Mouse (Mus musculus): ENCODE measurements around the gene Ntn4. TPM values are rescaled to one million over a fixed set of nuclear protein-coding genes. Genes with fewer than 3 reads are reported as not detected.

Gene Ntn4
- polyA plus RNA-seq (2012; fragmentation: generic; extraction: Trizol), result 0.48 TPM
- long read RNA-seq, experiment 1, result 0 reads
- long read RNA-seq, experiment 2, result 0 reads

GRCm38 (mm10) chr10:93640521-93640952 is at the start of gene Ntn4:
Gene Ntn4 (plus strand): TSS chr10:93640681.
- Histone ChIP-seq H3K27me3 (ENCODE audit: control insufficient read depth, insufficient read depth, insufficient read length) (no peaks in the 10 kb centered on the region), H3K79me2 (ENCODE audit: control insufficient read depth, insufficient read depth) (no peaks in the 10 kb centered on the region), H3ac (ENCODE audit: control insufficient read depth, insufficient read length, low read depth) (peak within 1 kb of the TSS; percentile 76), H3K79me3 (ENCODE audit: low read depth) (no peaks in the 10 kb centered on the region), H3K36me3 (ENCODE audit: control insufficient read depth, insufficient read depth) (no peaks in the 10 kb centered on the region), H3K4me3 (ENCODE audit: insufficient read depth, poor library complexity, severe bottlenecking) (peak within 1 kb of the TSS; percentile 31)
- TF ChIP-seq CEBPB (IDR thresholded peaks at IDR 0.05; ENCODE audit: low read depth), result no peak
- TF ChIP-seq MYOD1 (IDR thresholded peaks at IDR 0.05; ENCODE audit: control insufficient read depth, insufficient read length, low read depth), result no peak
- TF ChIP-seq CTCF (IDR thresholded peaks at IDR 0.05; ENCODE audit: control insufficient read depth, insufficient read depth, insufficient read length), result no peak
- no peak for TF ChIP-seq MYOG (IDR thresholded peaks at IDR 0.05; ENCODE audit: control insufficient read depth, extremely low read depth, insufficient read length)
- TF ChIP-seq FOSL1 (IDR thresholded peaks at IDR 0.05; ENCODE audit: insufficient read depth, low read length, poor library complexity, severe bottlenecking), result no peak
- TF ChIP-seq USF1 (IDR thresholded peaks at IDR 0.05; ENCODE audit: low read depth), result no peak
- TF ChIP-seq MAX (IDR thresholded peaks at IDR 0.05), result no peak

- Histone ChIP-seq H3K4me3 (ENCODE audit: insufficient read depth, poor library complexity, severe bottlenecking) (no peak overlapping the region), H3K79me3 (ENCODE audit: low read depth) (peaks cover 18% of the 10 kb centered on the region), H3K27me3 (ENCODE audit: control insufficient read depth, insufficient read depth, insufficient read length) (no peaks in the 10 kb centered on the region), H3K79me2 (ENCODE audit: control insufficient read depth, insufficient read depth) (peaks cover 21% of the 10 kb centered on the region), H3ac (ENCODE audit: control insufficient read depth, insufficient read length, low read depth) (no peak overlapping the region), H3K36me3 (ENCODE audit: control insufficient read depth, insufficient read depth) (peaks cover 3% of the 10 kb centered on the region)
- no peak for TF ChIP-seq MYOD1 (IDR thresholded peaks at IDR 0.05; ENCODE audit: control insufficient read depth, insufficient read length, low read depth)
- no peak for TF ChIP-seq USF1 (IDR thresholded peaks at IDR 0.05; ENCODE audit: low read depth)
- TF ChIP-seq MAX (IDR thresholded peaks at IDR 0.05), result no peak
- TF ChIP-seq MYOG (IDR thresholded peaks at IDR 0.05; ENCODE audit: control insufficient read depth, extremely low read depth, insufficient read length), result no peak
- TF ChIP-seq CEBPB (IDR thresholded peaks at IDR 0.05; ENCODE audit: low read depth), result no peak
- TF ChIP-seq FOSL1 (IDR thresholded peaks at IDR 0.05; ENCODE audit: insufficient read depth, low read length, poor library complexity, severe bottlenecking), result no peak
- no peak for TF ChIP-seq CTCF (IDR thresholded peaks at IDR 0.05; ENCODE audit: control insufficient read depth, insufficient read depth, insufficient read length)
Measured at GRCm38 (mm10) chr10:93592456-93592855, 48.0 kb upstream of the Ntn4 start.

DNA sequence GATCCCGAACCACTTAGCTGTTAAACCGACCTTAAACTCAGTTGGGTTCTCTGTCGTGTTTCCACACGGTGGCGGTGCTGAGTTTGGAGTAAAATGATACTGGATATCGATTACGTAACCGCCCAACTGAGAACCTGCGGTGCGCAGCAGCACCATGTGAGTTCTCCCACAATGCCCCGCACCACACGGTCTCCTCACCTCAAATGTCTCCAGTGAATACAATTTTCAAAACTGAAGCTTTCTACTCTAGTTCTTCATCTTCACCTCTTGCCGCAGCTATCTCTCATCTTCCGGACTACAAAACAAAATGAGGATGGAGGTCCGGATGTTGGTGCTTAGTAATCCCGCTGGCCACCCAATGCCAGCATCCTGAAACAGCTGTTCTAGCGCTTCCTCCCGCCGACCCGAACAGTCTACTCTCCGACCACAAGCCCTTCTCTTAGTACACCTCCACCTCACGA is 46.4 kb upstream of the Ntn4 start:
- H3K27me3 ChIP-seq (ENCODE audit: control insufficient read depth, insufficient read depth, insufficient read length), result no peaks in the 10 kb centered on the region
- no peak overlapping the region for H3K4me3 ChIP-seq (ENCODE audit: insufficient read depth, poor library complexity, severe bottlenecking)
- H3K79me3 ChIP-seq (ENCODE audit: low read depth), result peaks cover 2% of the 10 kb centered on the region
- peaks cover 5% of the 10 kb centered on the region for H3K79me2 ChIP-seq (ENCODE audit: control insufficient read depth, insufficient read depth)
- TF ChIP-seq MYOD1 (IDR thresholded peaks at IDR 0.05; ENCODE audit: control insufficient read depth, insufficient read length, low read depth), result peak; percentile 25
- peak; percentile 17 for TF ChIP-seq CTCF (IDR thresholded peaks at IDR 0.05; ENCODE audit: control insufficient read depth, insufficient read depth, insufficient read length)
- TF ChIP-seq MYOG (IDR thresholded peaks at IDR 0.05; ENCODE audit: control insufficient read depth, extremely low read depth, insufficient read length), result no peak
- no peak for TF ChIP-seq USF1 (IDR thresholded peaks at IDR 0.05; ENCODE audit: low read depth)
- no peak overlapping the region for H3ac ChIP-seq (ENCODE audit: control insufficient read depth, insufficient read length, low read depth)
- H3K36me3 ChIP-seq (ENCODE audit: control insufficient read depth, insufficient read depth), result no peaks in the 10 kb centered on the region

GRCm38 (mm10) chr10:93595831-93596230 is 44.6 kb upstream of the Ntn4 start:
- H3ac ChIP-seq (ENCODE audit: control insufficient read depth, insufficient read length, low read depth), result no peak overlapping the region
- H3K4me3 ChIP-seq (ENCODE audit: insufficient read depth, poor library complexity, severe bottlenecking), result no peak overlapping the region
- H3K27me3 ChIP-seq (ENCODE audit: control insufficient read depth, insufficient read depth, insufficient read length), result no peaks in the 10 kb centered on the region
- no peaks in the 10 kb centered on the region for H3K79me3 ChIP-seq (ENCODE audit: low read depth)
- TF ChIP-seq CTCF (IDR thresholded peaks at IDR 0.05; ENCODE audit: control insufficient read depth, insufficient read depth, insufficient read length) (no peak), MYOD1 (IDR thresholded peaks at IDR 0.05; ENCODE audit: control insufficient read depth, insufficient read length, low read depth) (peak; percentile 48), CEBPB (IDR thresholded peaks at IDR 0.05; ENCODE audit: low read depth) (no peak)
- H3K36me3 ChIP-seq (ENCODE audit: control insufficient read depth, insufficient read depth), result no peaks in the 10 kb centered on the region
- no peaks in the 10 kb centered on the region for H3K79me2 ChIP-seq (ENCODE audit: control insufficient read depth, insufficient read depth)

DNA sequence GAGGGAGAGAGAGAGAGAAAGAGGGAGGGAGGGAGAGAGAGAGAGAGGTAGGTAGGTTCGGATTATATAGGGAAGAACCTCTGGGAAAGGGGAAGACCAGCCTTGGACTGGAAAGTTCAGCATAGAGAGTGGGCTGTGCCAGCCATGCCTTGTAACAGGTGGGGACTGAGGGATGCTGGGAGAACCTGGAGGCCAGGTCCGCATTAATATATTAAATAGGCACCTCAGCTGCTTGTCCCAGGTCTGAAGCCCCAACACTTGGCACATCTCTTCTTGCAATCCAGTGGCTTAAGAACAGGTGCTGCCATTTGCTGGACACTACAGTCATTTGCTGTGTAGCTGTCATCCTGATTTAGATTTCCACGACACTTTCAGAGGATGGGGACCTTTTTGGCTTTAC is 43.8 kb upstream of the Ntn4 start:
- no peak for TF ChIP-seq CTCF (IDR thresholded peaks at IDR 0.05; ENCODE audit: control insufficient read depth, insufficient read depth, insufficient read length)
- no peak for TF ChIP-seq MYOD1 (IDR thresholded peaks at IDR 0.05; ENCODE audit: control insufficient read depth, insufficient read length, low read depth)
- no peak for TF ChIP-seq MAX (IDR thresholded peaks at IDR 0.05)
- no peak for TF ChIP-seq FOSL1 (IDR thresholded peaks at IDR 0.05; ENCODE audit: insufficient read depth, low read length, poor library complexity, severe bottlenecking)
- no peak for TF ChIP-seq USF1 (IDR thresholded peaks at IDR 0.05; ENCODE audit: low read depth)
- TF ChIP-seq CEBPB (IDR thresholded peaks at IDR 0.05; ENCODE audit: low read depth), result no peak
- TF ChIP-seq MYOG (IDR thresholded peaks at IDR 0.05; ENCODE audit: control insufficient read depth, extremely low read depth, insufficient read length), result no peak
- H3ac ChIP-seq (ENCODE audit: control insufficient read depth, insufficient read length, low read depth), result no peak overlapping the region
- H3K79me2 ChIP-seq (ENCODE audit: control insufficient read depth, insufficient read depth), result no peaks in the 10 kb centered on the region

GRCm38 (mm10) chr10:93602309-93602708 is 38.2 kb upstream of the Ntn4 start:
- H3K36me3 ChIP-seq (ENCODE audit: control insufficient read depth, insufficient read depth), result no peaks in the 10 kb centered on the region
- no peak for TF ChIP-seq FOSL1 (IDR thresholded peaks at IDR 0.05; ENCODE audit: insufficient read depth, low read length, poor library complexity, severe bottlenecking)
- TF ChIP-seq USF1 (IDR thresholded peaks at IDR 0.05; ENCODE audit: low read depth), result no peak
- TF ChIP-seq CTCF (IDR thresholded peaks at IDR 0.05; ENCODE audit: control insufficient read depth, insufficient read depth, insufficient read length), result no peak
- TF ChIP-seq CEBPB (IDR thresholded peaks at IDR 0.05; ENCODE audit: low read depth), result no peak
- no peak for TF ChIP-seq MYOD1 (IDR thresholded peaks at IDR 0.05; ENCODE audit: control insufficient read depth, insufficient read length, low read depth)
- no peak for TF ChIP-seq MAX (IDR thresholded peaks at IDR 0.05)
- TF ChIP-seq MYOG (IDR thresholded peaks at IDR 0.05; ENCODE audit: control insufficient read depth, extremely low read depth, insufficient read length), result no peak
- no peaks in the 10 kb centered on the region for H3K79me2 ChIP-seq (ENCODE audit: control insufficient read depth, insufficient read depth)
- H3K4me3 ChIP-seq (ENCODE audit: insufficient read depth, poor library complexity, severe bottlenecking), result no peak overlapping the region
- no peaks in the 10 kb centered on the region for H3K27me3 ChIP-seq (ENCODE audit: control insufficient read depth, insufficient read depth, insufficient read length)
- no peak overlapping the region for H3ac ChIP-seq (ENCODE audit: control insufficient read depth, insufficient read length, low read depth)
- H3K79me3 ChIP-seq (ENCODE audit: low read depth), result no peaks in the 10 kb centered on the region

More for the DNA sequence above, 43.8 kb upstream of the Ntn4 start:
- H3K36me3 ChIP-seq (ENCODE audit: control insufficient read depth, insufficient read depth), result no peaks in the 10 kb centered on the region
- no peak overlapping the region for H3K4me3 ChIP-seq (ENCODE audit: insufficient read depth, poor library complexity, severe bottlenecking)
- H3K27me3 ChIP-seq (ENCODE audit: control insufficient read depth, insufficient read depth, insufficient read length), result no peaks in the 10 kb centered on the region
- H3K79me3 ChIP-seq (ENCODE audit: low read depth), result no peaks in the 10 kb centered on the region
